Mouse (Mus musculus): ENCODE measurements around the gene Taf4.

GRCm38 (mm10) chr2:180010686-180011085 is 34.2 kb upstream of the Taf4 start:
- no peak for TF ChIP-seq CTCF (conservative IDR thresholded peaks at IDR 0.05; ENCODE audit: low read length)
- TF ChIP-seq POU5F1 (IDR thresholded peaks at IDR 0.05; ENCODE audit: borderline replicate concordance, low read length) = no peak
